11 mouse cellular contexts compared by ENCODE assay signal in genomic region chr7:65470214-65470613, GRCm38 (mm10). TPM values are rescaled to one million over a fixed set of nuclear protein-coding genes. Genes with fewer than 3 reads are reported as not detected.
DNase-seq lines count a peak whose midpoint lies in the region; ATAC-seq and TF ChIP-seq lines count a peak whose summit lies in the region.
"Had no signal": no experiment of that assay in that cellular context is flagged by ENCODE, and none has a peak within 500 bp of the region (broad histone marks: within the 10 kb centered on the region; RNA-seq: fewer than 3 reads in every experiment).

No protein-coding gene starts in this region.

- WGBS in kidney, adult 2 months = 29% methylated on average over 8 of the region's 8 CpGs
- 15% methylated on average over 8 of the region's 8 CpGs for WGBS in limb, embryonic 13.5 days
- 25% methylated on average over 8 of the region's 8 CpGs for WGBS in stomach, embryonic 14.5 days

- DNase-seq in kidney, adult 2 months = peak; percentile 37
- no peak for DNase-seq in kidney, adult 11 months
- DNase-seq in forelimb bud, embryonic 11.5 days (ENCODE audit: low read depth, low spot score) = peak; percentile 12
- no peak for DNase-seq in gastrocnemius, postnatal 14 days
- no peak for DNase-seq in retina, postnatal 1 day
- DNase-seq: cerebellum, postnatal 36 days had no signal

- H3K9ac ChIP-seq in limb, embryonic 13.5 days = peak overlapping the region; percentile 27
- no peak overlapping the region for H3K9ac ChIP-seq in stomach, embryonic 14.5 days (replicated peaks; ENCODE audit: low read depth, low read length)
- H3K9ac ChIP-seq: midbrain, embryonic 12.5 days had no signal

- peaks cover 13% of the 10 kb centered on the region; the same call in 1 of the 2 replicates for H3K4me1 ChIP-seq in kidney, adult 2 months (ENCODE audit: control insufficient read depth, insufficient read depth, low read length)
- H3K4me1 ChIP-seq in limb, embryonic 13.5 days = peaks cover 14% of the 10 kb centered on the region
- H3K4me1 ChIP-seq in stomach, embryonic 14.5 days (ENCODE audit: control insufficient read depth, insufficient read depth, low read length) = 0 out of 2 replicates have a peak, but pooled peaks cover 2% of the 10 kb centered on the region

- TF ChIP-seq POLR2A in kidney, adult 2 months (IDR thresholded peaks at IDR 0.05; ENCODE audit: low read depth, low read length) = no peak

- no peak overlapping the region for H3K4me3 ChIP-seq in kidney, adult 2 months (ENCODE audit: insufficient read depth, low read depth, low read length)
- no peak overlapping the region for H3K4me3 ChIP-seq in limb, embryonic 13.5 days
- no peak overlapping the region for H3K4me3 ChIP-seq in stomach, embryonic 14.5 days (ENCODE audit: low read depth, low read length)
- H3K4me3 ChIP-seq: midbrain, embryonic 12.5 days had no signal

- H3K36me3 ChIP-seq in kidney, adult 2 months (ENCODE audit: control insufficient read depth, insufficient read depth, low read length) = no peaks in the 10 kb centered on the region
- H3K36me3 ChIP-seq in limb, embryonic 13.5 days = no peaks in the 10 kb centered on the region
- H3K36me3 ChIP-seq in stomach, embryonic 14.5 days (ENCODE audit: control insufficient read depth, insufficient read depth, low read length) = no peaks in the 10 kb centered on the region
- H3K36me3 ChIP-seq: midbrain, embryonic 12.5 days had no signal

- no peak for TF ChIP-seq CTCF in kidney, adult 2 months (conservative IDR thresholded peaks at IDR 0.05; ENCODE audit: insufficient read depth, insufficient read length, low read depth, low read length)

- no peaks in the 10 kb centered on the region for H3K9me3 ChIP-seq in limb, embryonic 13.5 days
- H3K9me3 ChIP-seq in stomach, embryonic 14.5 days (ENCODE audit: control insufficient read depth, low read depth, low read length) = no peaks in the 10 kb centered on the region
- H3K9me3 ChIP-seq: midbrain, embryonic 12.5 days had no signal

- ATAC-seq in limb, embryonic 13.5 days (ENCODE audit: low FRiP score, low read depth) = no peak
- no peak for ATAC-seq in stomach, embryonic 14.5 days (ENCODE audit: insufficient number of reproducible peaks, insufficient read depth, low FRiP score, low read depth)
- ATAC-seq in megakaryocyte progenitor cell, adult 5-6 weeks (replicated peaks; ENCODE audit: poor library complexity) = no peak
- ATAC-seq: forebrain, embryonic 16.5 days had no signal

- H3K27me3 ChIP-seq in kidney, adult 2 months (replicated peaks; ENCODE audit: control insufficient read depth, insufficient read depth, low read length) = no peaks in the 10 kb centered on the region
- no peaks in the 10 kb centered on the region for H3K27me3 ChIP-seq in limb, embryonic 13.5 days
- H3K27me3 ChIP-seq in stomach, embryonic 14.5 days (ENCODE audit: control insufficient read depth, insufficient read depth, low read length) = no peaks in the 10 kb centered on the region

- peak overlapping the region; percentile 24 for H3K4me2 ChIP-seq in limb, embryonic 13.5 days (replicated peaks)
- no peak overlapping the region for H3K4me2 ChIP-seq in stomach, embryonic 14.5 days (replicated peaks; ENCODE audit: low read depth, low read length)
- H3K4me2 ChIP-seq: midbrain, embryonic 12.5 days had no signal

- intact Hi-C loops in gastrocnemius, postnatal 14 days (cut with DNase I; ENCODE audit: low total_unique reads) = no loop called here

- peak overlapping the region; percentile 30; the same call in 1 of the 2 replicates for H3K27ac ChIP-seq in kidney, adult 2 months (ENCODE audit: insufficient read depth, low read depth, low read length)
- peak overlapping the region; percentile 40; the same call in 1 of the 2 replicates for H3K27ac ChIP-seq in limb, embryonic 13.5 days
- peak overlapping the region; percentile 63; the same call in 1 of the 2 replicates for H3K27ac ChIP-seq in stomach, embryonic 14.5 days (ENCODE audit: low read length)
- H3K27ac ChIP-seq: midbrain, embryonic 12.5 days had no signal

RNA-seq across cellular contexts. Expression of gene Tjp1, which starts 57.4 kb away (rescaled TPM):
- polyA plus RNA-seq in kidney, adult 2 months (2012; rRNA removed) = 18.8 and 20.2 TPM in 2 replicates
- 16.9 and 22.0 TPM in 2 replicates for polyA plus RNA-seq in limb, embryonic 13.5 days (2015; fragmentation: Nextera tagmentation; extraction: Ambion mirVana)
- polyA plus RNA-seq in stomach, embryonic 14.5 days (2014; fragmentation: Nextera tagmentation; extraction: Ambion mirVana) = 13.4 and 16.8 TPM in 2 replicates
- 1.4 TPM in 2 replicates for total RNA-seq in megakaryocyte progenitor cell, adult 5-6 weeks (2015)
- total RNA-seq in megakaryocyte progenitor cell, adult 5-6 weeks (2017) = 0.71 and 4.8 TPM in 2 replicates
- total RNA-seq in gastrocnemius, postnatal 14 days (2021) = 10 to 100 TPM; 40.2 to 42.2 TPM

Comparison
In these comparisons a context has a peak if more than half of its experiments do, and no peak if none do; other contexts are left out.
1. DNase-seq: peak in kidney, adult 2 months (single experiment) and forelimb bud, embryonic 11.5 days (single experiment); none in kidney, adult 11 months (single experiment), gastrocnemius, postnatal 14 days (single experiment) and retina, postnatal 1 day (single experiment).
2. Peak in every context shown above with its lines, with median percentiles within 50 percentile points of each other: H3K27ac ChIP-seq.